Mouse (Mus musculus): ENCODE measurements around the gene Olfr1154.

DNA sequence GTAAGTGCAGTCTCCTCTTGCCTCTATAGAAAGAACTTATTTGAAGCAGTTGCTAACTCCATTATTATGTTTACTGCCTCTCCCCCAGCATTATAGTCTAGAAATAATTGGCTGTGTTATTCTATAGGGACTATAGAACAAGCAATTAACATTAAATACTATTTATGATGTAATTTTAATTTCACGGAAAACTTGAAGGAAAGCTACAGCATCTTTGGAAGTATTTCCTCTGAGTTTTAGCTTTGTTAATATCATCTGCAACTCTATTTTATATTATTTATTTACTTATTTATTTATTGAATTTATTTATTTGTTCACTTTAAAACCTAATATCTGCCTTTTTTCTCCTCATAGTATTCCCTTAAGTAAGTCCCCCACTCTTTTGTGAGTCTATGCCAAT lies 40.1 kb upstream of the Olfr1154 start, which contains the start of gene Olfr1155:
- no peak for TF ChIP-seq GATA1 (IDR thresholded peaks at IDR 0.05; ENCODE audit: low read length)
- no peak for TF ChIP-seq TAL1 (IDR thresholded peaks at IDR 0.05; ENCODE audit: low read length)

Data from erythroblast, embryonic 14.5 days (primary cell).